Comparison of ENCODE assay signal across 13 mouse cellular contexts in genomic region chr7:141011238-141011770, GRCm38 (mm10). TPM values are rescaled to one million over a fixed set of nuclear protein-coding genes. Genes with fewer than 3 reads are reported as not detected.
DNase-seq lines count a peak whose midpoint lies in the region; ATAC-seq and TF ChIP-seq lines count a peak whose summit lies in the region.
"Had no signal": no experiment of that assay in that cellular context is flagged by ENCODE, and none has a peak within 500 bp of the region (broad histone marks: within the 10 kb centered on the region; RNA-seq: fewer than 3 reads in every experiment).

No protein-coding gene starts in this region.

- no peak for TF ChIP-seq CTCF in heart, adult 2 months (IDR thresholded peaks at IDR 0.05)
- TF ChIP-seq CTCF in lung, postnatal 0 days (IDR thresholded peaks at IDR 0.05), result no peak

- DNase-seq in heart, adult 2 months, result no peak
- no peak for DNase-seq in heart, postnatal 10 days
- DNase-seq in lung, postnatal 0 days (ENCODE audit: low spot score), result no peak
- no peak for DNase-seq in lung, adult 18-20 months
- no peak for DNase-seq in intestine, embryonic 14.5 days (ENCODE audit: low spot score)
- no peak for DNase-seq in adrenal gland, postnatal 25 days
- DNase-seq in frontal cortex, postnatal 14 days (ENCODE audit: low spot score in 2 of 2), result no peak
- DNase-seq: cerebellum, adult 11 months had no signal

- no peak overlapping the region for H3K4me2 ChIP-seq in lung, postnatal 0 days (replicated peaks; ENCODE audit: low read depth, low read length)
- no peak overlapping the region for H3K4me2 ChIP-seq in intestine, embryonic 14.5 days (ENCODE audit: low read length)

- no peaks in the 10 kb centered on the region for H3K79me2 ChIP-seq in heart, adult 2 months (replicated peaks; ENCODE audit: control insufficient read depth, insufficient read depth, low read length)
- H3K79me2 ChIP-seq in macrophage (ENCODE audit: inconsistent target), result peaks cover 45% of the 10 kb centered on the region

- H3K4me3 ChIP-seq in heart, adult 2 months, result no peak overlapping the region
- no peak overlapping the region for H3K4me3 ChIP-seq in lung, postnatal 0 days (ENCODE audit: low read depth, low read length)
- H3K4me3 ChIP-seq in intestine, embryonic 14.5 days (ENCODE audit: low read depth, low read length), result no peak overlapping the region
- no peak overlapping the region for H3K4me3 ChIP-seq in macrophage (ENCODE audit: inconsistent target)

- peak overlapping the region; percentile 46; the same call in 1 of the 2 replicates for H3K9ac ChIP-seq in heart, adult 2 months (ENCODE audit: low read depth, low read length)
- 0 out of 2 replicates have a peak overlapping the region, but pooled peaks have one; percentile 59 for H3K9ac ChIP-seq in lung, postnatal 0 days (replicated peaks; ENCODE audit: low read depth)
- H3K9ac ChIP-seq in intestine, embryonic 14.5 days (ENCODE audit: low read length), result no peak overlapping the region

- TF ChIP-seq POLR2A in heart, adult 2 months (IDR thresholded peaks at IDR 0.05; ENCODE audit: insufficient read depth, low read depth, low read length), result no peak

- peaks cover 10% of the 10 kb centered on the region for H3K4me1 ChIP-seq in heart, adult 2 months (ENCODE audit: control insufficient read depth, insufficient read depth, low read length)
- peaks cover 17% of the 10 kb centered on the region for H3K4me1 ChIP-seq in lung, postnatal 0 days (ENCODE audit: insufficient read depth, low read depth, low read length)
- peaks cover 23% of the 10 kb centered on the region for H3K4me1 ChIP-seq in intestine, embryonic 14.5 days (replicated peaks; ENCODE audit: control insufficient read depth, insufficient read depth, low read length)

- no peak for TF ChIP-seq EP300 in heart, adult 2 months (IDR thresholded peaks at IDR 0.05; ENCODE audit: insufficient read depth, low read depth, low read length)
- TF ChIP-seq EP300 in lung, postnatal 0 days (IDR thresholded peaks at IDR 0.05), result no peak

- intact Hi-C loops in heart, adult 2 months (cut with DNase I), result loop anchor here (2.0 kb wide), 1 partner anchor 13 kb away; no protein-coding TSS in a partner anchor
- intact Hi-C loops in heart, postnatal 10 days (cut with DNase I), result no loop called here

- no peaks in the 10 kb centered on the region for H3K27me3 ChIP-seq in heart, adult 2 months (ENCODE audit: control insufficient read depth, insufficient read depth, low read length)
- no peaks in the 10 kb centered on the region for H3K27me3 ChIP-seq in lung, postnatal 0 days (replicated peaks; ENCODE audit: insufficient read depth, low read length)
- no peaks in the 10 kb centered on the region for H3K27me3 ChIP-seq in intestine, embryonic 14.5 days (replicated peaks; ENCODE audit: control insufficient read depth, insufficient read depth, low read length)
- H3K27me3 ChIP-seq: neural tube, embryonic 13.5 days had no signal

- no peak for ATAC-seq in lung, postnatal 0 days
- ATAC-seq in intestine, embryonic 14.5 days (replicated peaks; ENCODE audit: low FRiP score, low TSS enrichment, low read depth), result no peak
- ATAC-seq: inflammation-experienced regulatory T-cells, adult 6 months had no signal

- no peaks in the 10 kb centered on the region for H3K9me3 ChIP-seq in lung, postnatal 0 days (ENCODE audit: low read length)
- no peaks in the 10 kb centered on the region for H3K9me3 ChIP-seq in intestine, embryonic 14.5 days (ENCODE audit: control insufficient read depth, low read length)
- H3K9me3 ChIP-seq: neural tube, embryonic 13.5 days had no signal

- H3K27ac ChIP-seq in heart, adult 2 months, result peak overlapping the region; percentile 96
- H3K27ac ChIP-seq in lung, postnatal 0 days (ENCODE audit: low read length), result peak overlapping the region; percentile 87
- peak overlapping the region; percentile 83 for H3K27ac ChIP-seq in intestine, embryonic 14.5 days (ENCODE audit: low read depth)
- peak overlapping the region; percentile 92 for H3K27ac ChIP-seq in macrophage
- H3K27ac ChIP-seq: neural tube, embryonic 13.5 days had no signal

- H3K36me3 ChIP-seq in heart, adult 2 months (ENCODE audit: control insufficient read depth, insufficient read depth, low read length), result no peaks in the 10 kb centered on the region
- no peaks in the 10 kb centered on the region for H3K36me3 ChIP-seq in lung, postnatal 0 days (ENCODE audit: insufficient read depth, low read length)
- H3K36me3 ChIP-seq in intestine, embryonic 14.5 days (ENCODE audit: control insufficient read depth, insufficient read depth, low read length), result no peaks in the 10 kb centered on the region
- 0 out of 2 replicates have a peak, but pooled peaks cover 4% of the 10 kb centered on the region for H3K36me3 ChIP-seq in macrophage (ENCODE audit: inconsistent target)
- H3K36me3 ChIP-seq: neural tube, embryonic 13.5 days had no signal

- 91% methylated on average over 7 of the region's 7 CpGs for WGBS in heart, adult 2 months
- 89% methylated on average over 7 of the region's 7 CpGs for WGBS in lung, postnatal 0 days
- WGBS in intestine, embryonic 14.5 days, result 85% methylated on average over 7 of the region's 7 CpGs
- WGBS in macrophage (ENCODE audit: missing documents), result 88% methylated on average over 7 of the region's 7 CpGs

RNA-seq across cellular contexts. Expression of gene Ifitm3, which starts 0.7 kb away (rescaled TPM):
- total RNA-seq in heart, adult 2 months (2021), result 100 to 1,000 TPM; 115 to 123 TPM
- polyA plus RNA-seq in heart, adult 2 months (2012; rRNA removed), result 274 and 332 TPM in 2 replicates
- 100 to 1,000 TPM; 104 to 117 TPM for total RNA-seq in heart, postnatal 10 days (2021)
- polyA plus RNA-seq in lung, postnatal 0 days (2015; fragmentation: Nextera tagmentation; extraction: Ambion mirVana), result 779 and 1,037 TPM in 2 replicates
- 295 and 303 TPM in 2 replicates for polyA plus RNA-seq in intestine, embryonic 14.5 days (2014; fragmentation: Nextera tagmentation; extraction: Ambion mirVana)
- 100 to 1,000 TPM in 1 of 26 experiments, 10 to 100 TPM in 24, 1 to 10 TPM in 1; 9.6 to 127 (median 52.2) TPM for total RNA-seq in macrophage (2018; cell fraction: chromatin; rRNA removed)
- total RNA-seq in macrophage (2018; cell fraction: cytosol; rRNA removed), result 1,000 to 10,000 TPM in 24 of 26 experiments, 100 to 1,000 TPM in 2; 864 to 4,013 (median 2,083) TPM
- 1,000 to 10,000 TPM in 1 of 26 experiments, 100 to 1,000 TPM in 24, 10 to 100 TPM in 1; 97.6 to 1,118 (median 541) TPM for total RNA-seq in macrophage (2018; cell fraction: nucleus; rRNA removed)
- polyA plus RNA-seq in macrophage (2018), result 596 to 2,531 TPM (median 1,114 TPM) in 3 replicates
- total RNA-seq in adrenal gland, postnatal 25 days (2021), result 103 and 109 TPM in 2 replicates

RNA-seq across cellular contexts. Expression of gene Ifitm6, which starts 6.4 kb away (rescaled TPM):
- total RNA-seq in heart, adult 2 months (2021), result 1 to 10 TPM in 1 of 2 experiments, under 1 TPM in 1; 0.36 to 1.0 TPM
- 4.6 and 5.1 TPM in 2 replicates for polyA plus RNA-seq in heart, adult 2 months (2012; rRNA removed)
- under 1 TPM in 1 of 2 experiments, not detected in 1; 0.69 TPM for total RNA-seq in heart, postnatal 10 days (2021)
- polyA plus RNA-seq in lung, postnatal 0 days (2015; fragmentation: Nextera tagmentation; extraction: Ambion mirVana), result 7.4 and 7.7 TPM in 2 replicates
- 0.78 and 1.2 TPM in 2 replicates for polyA plus RNA-seq in intestine, embryonic 14.5 days (2014; fragmentation: Nextera tagmentation; extraction: Ambion mirVana)
- total RNA-seq in macrophage (2018; cell fraction: chromatin; rRNA removed), result 1 to 10 TPM in 6 of 26 experiments, not detected in 20; 1.2 to 2.9 (median 1.8) TPM
- total RNA-seq in macrophage (2018; cell fraction: cytosol; rRNA removed), result 10 to 100 TPM in 10 of 26 experiments, 1 to 10 TPM in 16; 4.2 to 19.2 (median 9.2) TPM
- 10 to 100 TPM in 6 of 26 experiments, 1 to 10 TPM in 18, not detected in 2; 1.1 to 15.3 (median 3.5) TPM for total RNA-seq in macrophage (2018; cell fraction: nucleus; rRNA removed)
- 4.1 to 21.4 TPM (median 7.4 TPM) in 3 replicates for polyA plus RNA-seq in macrophage (2018)
- total RNA-seq in adrenal gland, postnatal 25 days (2021), result not detected in 2 replicates
- total RNA-seq: gastrocnemius, postnatal 36 days had no signal
- polyA plus RNA-seq: erythroblast, embryonic 14.5 days had no signal

RNA-seq across cellular contexts. Expression of gene Gm17387, which starts 17.6 kb away (rescaled TPM):
- total RNA-seq in heart, adult 2 months (2021), result not detected
- polyA plus RNA-seq in heart, adult 2 months (2012; rRNA removed), result not detected in 2 replicates
- not detected for total RNA-seq in heart, postnatal 10 days (2021)
- not detected in 2 replicates for polyA plus RNA-seq in lung, postnatal 0 days (2015; fragmentation: Nextera tagmentation; extraction: Ambion mirVana)
- polyA plus RNA-seq in intestine, embryonic 14.5 days (2014; fragmentation: Nextera tagmentation; extraction: Ambion mirVana), result not detected in 2 replicates
- total RNA-seq in macrophage (2018; cell fraction: chromatin; rRNA removed), result not detected
- not detected for total RNA-seq in macrophage (2018; cell fraction: cytosol; rRNA removed)
- total RNA-seq in macrophage (2018; cell fraction: nucleus; rRNA removed), result not detected
- not detected in 3 replicates for polyA plus RNA-seq in macrophage (2018)
- total RNA-seq in adrenal gland, postnatal 25 days (2021), result not detected in 2 replicates
- total RNA-seq: gastrocnemius, postnatal 36 days had no signal
- polyA plus RNA-seq: erythroblast, embryonic 14.5 days; inflammation-experienced regulatory T-cells, adult 6 months; neural tube, embryonic 13.5 days had no signal

RNA-seq across cellular contexts. Expression of gene Ifitm1, which starts 44.3 kb away (rescaled TPM):
- 1 to 10 TPM; 6.1 to 7.7 TPM for total RNA-seq in heart, adult 2 months (2021)
- polyA plus RNA-seq in heart, adult 2 months (2012; rRNA removed), result 16.1 and 52.2 TPM in 2 replicates
- total RNA-seq in heart, postnatal 10 days (2021), result 1 to 10 TPM; 2.4 to 3.8 TPM
- polyA plus RNA-seq in lung, postnatal 0 days (2015; fragmentation: Nextera tagmentation; extraction: Ambion mirVana), result 402 and 510 TPM in 2 replicates
- polyA plus RNA-seq in intestine, embryonic 14.5 days (2014; fragmentation: Nextera tagmentation; extraction: Ambion mirVana), result 198 and 221 TPM in 2 replicates
- total RNA-seq in macrophage (2018; cell fraction: chromatin; rRNA removed), result 100 to 1,000 TPM in 1 of 26 experiments, 10 to 100 TPM in 25; 10.2 to 127 (median 30.9) TPM
- 10 to 100 TPM in 5 of 26 experiments, 1 to 10 TPM in 21; 2.6 to 12.8 (median 6.1) TPM for total RNA-seq in macrophage (2018; cell fraction: cytosol; rRNA removed)
- total RNA-seq in macrophage (2018; cell fraction: nucleus; rRNA removed), result 100 to 1,000 TPM in 7 of 26 experiments, 10 to 100 TPM in 18, 1 to 10 TPM in 1; 9.7 to 177 (median 37.1) TPM
- polyA plus RNA-seq in macrophage (2018), result 4.7 to 18.2 TPM (median 4.8 TPM) in 3 replicates
- total RNA-seq in adrenal gland, postnatal 25 days (2021), result 3.6 and 3.9 TPM in 2 replicates

RNA-seq across cellular contexts. Expression of gene B4galnt4, which starts 49.6 kb away (rescaled TPM):
- total RNA-seq in heart, adult 2 months (2021), result under 1 TPM in 1 of 2 experiments, not detected in 1; 0.07 TPM
- polyA plus RNA-seq in heart, adult 2 months (2012; rRNA removed), result 0.04 and 0.06 TPM in 2 replicates
- total RNA-seq in heart, postnatal 10 days (2021), result under 1 TPM in 1 of 2 experiments, not detected in 1; 0.22 TPM
- 0.13 and 0.20 TPM in 2 replicates for polyA plus RNA-seq in lung, postnatal 0 days (2015; fragmentation: Nextera tagmentation; extraction: Ambion mirVana)
- polyA plus RNA-seq in intestine, embryonic 14.5 days (2014; fragmentation: Nextera tagmentation; extraction: Ambion mirVana), result 9.2 and 13.6 TPM in 2 replicates
- total RNA-seq in macrophage (2018; cell fraction: chromatin; rRNA removed), result not detected
- not detected for total RNA-seq in macrophage (2018; cell fraction: cytosol; rRNA removed)
- total RNA-seq in macrophage (2018; cell fraction: nucleus; rRNA removed), result 1 to 10 TPM in 1 of 26 experiments, not detected in 25; 3.1 TPM
- polyA plus RNA-seq in macrophage (2018), result not detected in 3 replicates
- total RNA-seq in adrenal gland, postnatal 25 days (2021), result 2.5 and 3.6 TPM in 2 replicates
